Mouse (Mus musculus): Measurements from ENCODE around the gene Sectm1b.
"Not testable (repeated sequence)": the region's sequence is repeated elsewhere in the genome, so short reads cannot be mapped to it uniquely, and the experiment has no call there.

Gene Sectm1b

DNA sequence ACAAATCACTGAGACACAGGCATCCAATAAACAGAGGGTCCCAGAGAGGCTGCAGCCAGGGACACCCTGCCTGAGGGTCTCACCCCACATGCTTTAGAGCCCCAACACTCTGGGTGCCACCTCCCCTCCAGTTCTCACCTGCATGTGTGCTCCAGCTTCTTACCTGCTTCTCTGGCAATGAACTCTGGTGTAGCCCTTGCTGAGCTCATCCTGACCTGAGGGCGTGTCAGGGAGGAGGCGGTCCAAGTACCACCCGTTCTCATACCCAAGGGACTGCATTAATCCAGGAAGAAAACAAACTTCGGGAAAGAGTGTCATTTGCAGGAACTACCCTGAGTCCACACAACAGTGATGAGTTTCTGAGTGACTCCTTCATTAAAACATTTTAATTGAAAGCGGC lies at the start of gene Sectm1b:
Gene Sectm1b, minus strand, starts transcription at position 191 of the 400 bp plus-strand sequence.
- no peak for DNase-seq (ENCODE audit: low read depth)

DNA sequence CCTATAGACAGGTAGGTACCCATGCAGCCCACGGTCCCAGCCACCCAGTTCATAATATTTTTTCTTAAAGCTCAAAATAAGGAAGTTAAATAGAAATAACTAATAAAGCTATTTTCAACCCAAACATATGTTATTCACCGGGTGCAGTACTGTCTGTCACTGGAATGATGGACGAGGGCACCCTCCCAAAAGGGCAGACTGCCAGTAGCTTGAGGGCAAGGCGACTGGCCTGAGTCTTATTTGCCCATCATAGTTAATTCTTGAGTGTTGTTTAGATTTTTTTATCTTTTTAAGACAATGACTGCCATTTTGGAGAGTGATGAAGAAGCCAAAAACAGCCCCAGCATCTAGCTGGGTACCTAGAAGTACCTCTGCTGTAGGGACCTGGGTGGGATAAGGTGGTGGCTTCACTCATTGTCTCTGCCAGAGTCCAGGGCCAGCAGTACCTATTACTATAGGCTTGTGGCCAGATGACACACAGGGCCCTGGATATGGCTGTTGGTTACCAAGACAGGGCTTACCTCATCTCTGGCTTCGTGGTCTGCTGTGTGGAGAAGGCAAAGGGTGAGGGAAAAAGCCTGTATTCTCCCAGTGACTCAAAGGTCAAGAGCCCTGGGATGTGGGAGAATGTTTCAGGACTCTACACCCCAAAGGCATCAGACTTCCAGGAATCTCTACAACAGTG lies 48.9 kb upstream of the Sectm1b start:
- no peak for DNase-seq (ENCODE audit: low read depth)

DNA sequence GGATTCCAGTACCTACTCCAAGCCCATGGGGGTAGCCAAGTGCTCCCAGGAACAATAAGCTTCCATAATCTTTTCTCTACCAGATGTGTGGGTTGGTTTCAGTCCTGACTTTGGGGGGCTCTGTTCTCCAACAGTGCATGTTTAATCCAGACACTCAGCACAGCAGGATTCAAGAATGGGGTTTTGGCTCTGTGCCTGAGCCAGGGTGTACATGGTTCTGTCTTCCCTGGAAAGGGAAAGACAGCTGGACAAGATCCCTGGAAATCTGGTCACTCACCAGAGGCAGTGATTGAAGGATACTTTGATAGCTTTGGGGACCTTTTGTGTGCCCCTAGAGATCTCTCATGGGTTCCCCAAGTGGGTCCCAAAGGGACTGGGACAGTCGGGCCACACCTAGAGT lies 48.2 kb upstream of the Sectm1b start:
- no peak for DNase-seq (ENCODE audit: low read depth)

DNA sequence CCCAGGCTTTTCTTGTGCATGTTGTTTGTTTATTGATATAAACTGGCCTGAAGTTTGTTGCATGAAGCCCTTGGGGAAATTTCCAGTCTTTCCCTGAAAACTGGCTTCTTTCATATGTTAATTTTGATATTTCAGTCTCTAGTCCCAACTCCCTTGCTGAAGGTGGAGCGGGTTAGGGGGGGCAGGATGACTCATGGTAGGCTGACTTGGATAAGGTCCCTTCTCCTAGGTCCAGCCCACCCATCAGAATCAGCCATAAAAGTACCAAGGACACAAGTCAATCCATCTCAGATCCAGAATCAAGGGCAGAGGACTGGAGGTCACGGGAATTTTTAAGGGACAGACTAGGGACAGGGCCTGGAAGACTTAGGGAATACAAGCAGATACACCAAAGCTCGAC lies 47.7 kb upstream of the Sectm1b start:
- DNase-seq (ENCODE audit: low read depth): no peak

DNA sequence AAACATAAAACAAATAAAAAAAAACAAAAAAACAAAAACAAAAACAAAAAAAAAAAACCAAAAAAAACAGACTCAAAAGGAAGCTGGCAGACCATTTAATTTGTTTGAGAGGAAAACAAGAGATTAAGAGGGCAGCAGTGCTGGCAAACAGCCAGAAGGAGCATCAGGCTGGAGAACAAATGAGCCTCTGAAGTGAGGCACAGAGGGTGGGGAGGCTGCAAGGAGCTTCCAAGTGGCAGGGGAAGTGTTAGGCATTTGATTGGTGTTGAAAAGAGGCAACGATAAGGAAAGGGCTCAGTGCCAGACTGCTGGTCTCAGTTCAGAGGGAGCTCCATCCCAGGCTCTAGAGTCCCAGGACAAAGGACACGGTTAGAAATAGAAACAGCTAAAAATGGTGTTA lies 46.6 kb upstream of the Sectm1b start:
- no peak for DNase-seq (ENCODE audit: low read depth)

DNA sequence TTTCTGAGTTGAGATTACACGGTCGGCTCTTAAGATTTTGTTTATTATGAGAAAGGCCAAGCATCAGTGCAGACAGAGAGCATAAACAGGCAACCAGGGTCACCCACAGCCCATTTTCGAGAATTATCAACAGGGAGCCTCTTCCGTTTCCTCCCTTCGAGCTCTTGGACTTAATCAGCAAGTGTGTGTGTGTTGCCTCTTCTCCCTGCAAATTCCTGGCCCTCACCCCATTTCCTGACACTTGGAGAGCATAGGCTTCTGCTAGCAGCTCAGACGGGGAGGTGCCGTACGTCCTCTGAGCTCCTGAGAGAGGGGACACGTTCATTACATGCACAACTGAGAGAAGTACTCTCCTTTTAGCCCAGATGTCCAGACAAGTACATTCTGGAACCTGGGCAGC lies 44.7 kb upstream of the Sectm1b start:
- DNase-seq (ENCODE audit: low read depth): no peak

DNA sequence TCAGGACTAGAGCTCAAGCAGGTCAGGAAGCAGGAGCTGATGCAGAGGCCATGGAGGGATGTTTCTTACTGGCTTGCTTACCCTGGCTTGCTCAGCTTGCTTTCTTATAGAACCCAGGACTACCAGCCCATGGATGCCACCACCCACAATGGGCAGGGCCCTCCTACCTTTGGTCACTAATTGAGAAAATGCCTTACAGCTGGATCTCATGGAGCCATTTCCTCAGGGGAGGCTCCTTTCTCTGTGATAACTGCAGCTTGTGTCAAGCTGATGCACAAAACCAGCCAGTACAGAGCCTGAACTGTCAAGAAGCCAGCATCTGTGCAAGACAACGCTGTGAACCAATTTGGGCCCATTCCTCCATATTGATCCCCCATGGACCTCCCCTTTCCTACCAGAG lies 43.9 kb upstream of the Sectm1b start:
- not testable (repeated sequence) for DNase-seq (ENCODE audit: low read depth)

DNA sequence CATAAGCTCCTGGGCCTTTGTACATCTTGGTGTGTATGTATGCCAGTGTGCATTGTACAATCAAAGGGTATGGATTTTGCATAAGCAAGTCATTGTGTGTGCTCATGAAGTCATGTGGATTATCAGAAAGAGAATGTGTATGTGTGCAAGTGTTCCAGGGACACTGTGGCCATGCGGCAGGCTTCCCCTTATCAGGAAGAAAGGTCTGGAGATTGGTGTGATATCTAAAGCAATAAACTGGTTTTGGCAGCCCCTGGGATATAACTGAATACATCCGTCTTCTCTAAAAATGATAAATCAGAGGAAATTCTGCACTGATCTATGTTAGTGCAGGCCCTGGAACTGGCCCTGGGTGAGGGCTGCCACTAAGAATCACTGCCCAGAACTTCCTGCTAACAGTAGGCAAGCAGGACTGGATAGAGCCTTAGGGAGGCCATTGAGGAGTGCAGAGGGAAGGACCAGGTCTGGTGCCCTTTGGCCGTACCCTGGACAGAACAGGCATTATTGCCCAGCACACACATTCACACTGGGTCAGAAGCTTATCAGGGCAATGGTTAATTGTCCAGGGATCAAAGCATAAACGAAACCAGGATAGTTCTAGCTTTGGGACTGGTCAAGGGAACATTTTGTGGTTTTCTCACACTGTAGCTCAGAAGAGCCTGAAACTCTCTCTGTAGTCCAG lies 37.9 kb upstream of the Sectm1b start:
- DNase-seq (ENCODE audit: low read depth): no peak

DNA sequence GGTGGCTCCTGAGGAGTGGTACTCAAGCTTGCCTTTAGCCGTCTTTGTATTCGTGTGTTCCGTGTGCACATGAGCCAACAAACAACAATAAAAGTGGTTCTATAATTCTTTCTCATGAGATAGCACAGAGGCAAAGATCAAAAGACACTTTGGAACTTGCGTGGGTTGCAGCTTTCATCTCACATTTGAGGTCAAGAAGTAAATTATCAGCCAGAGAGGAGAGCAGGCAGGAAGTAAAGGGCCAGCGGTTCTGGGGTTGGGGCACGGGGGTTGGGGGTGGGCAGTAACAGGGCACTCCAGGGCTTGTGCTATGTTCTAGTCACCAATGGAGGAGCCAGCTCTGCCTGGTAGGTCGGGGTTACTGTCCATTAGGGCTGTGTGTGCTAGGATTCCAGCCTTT lies 37.3 kb upstream of the Sectm1b start:
- no peak for DNase-seq (ENCODE audit: low read depth)

DNA sequence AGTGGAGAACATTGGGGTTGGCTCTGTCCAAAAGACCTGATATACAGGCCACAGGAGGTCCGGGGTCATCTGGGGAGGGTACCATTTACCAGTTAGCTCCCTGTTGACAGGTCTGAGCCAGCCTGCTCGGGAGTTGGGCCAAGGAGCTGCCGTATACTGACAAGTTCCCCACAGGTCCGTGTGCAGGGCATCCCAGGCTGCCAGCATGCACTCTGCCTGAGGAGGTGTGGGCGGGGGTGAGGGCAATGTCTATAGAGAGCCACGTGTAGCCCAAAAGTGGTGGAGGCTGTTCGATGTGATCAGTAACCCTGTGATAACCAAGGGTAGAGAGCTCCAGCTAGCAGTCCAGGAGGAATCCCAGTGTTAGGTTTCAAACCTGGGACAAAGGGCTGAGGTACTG lies 36.4 kb upstream of the Sectm1b start:
- no peak for DNase-seq (ENCODE audit: low read depth)

DNA sequence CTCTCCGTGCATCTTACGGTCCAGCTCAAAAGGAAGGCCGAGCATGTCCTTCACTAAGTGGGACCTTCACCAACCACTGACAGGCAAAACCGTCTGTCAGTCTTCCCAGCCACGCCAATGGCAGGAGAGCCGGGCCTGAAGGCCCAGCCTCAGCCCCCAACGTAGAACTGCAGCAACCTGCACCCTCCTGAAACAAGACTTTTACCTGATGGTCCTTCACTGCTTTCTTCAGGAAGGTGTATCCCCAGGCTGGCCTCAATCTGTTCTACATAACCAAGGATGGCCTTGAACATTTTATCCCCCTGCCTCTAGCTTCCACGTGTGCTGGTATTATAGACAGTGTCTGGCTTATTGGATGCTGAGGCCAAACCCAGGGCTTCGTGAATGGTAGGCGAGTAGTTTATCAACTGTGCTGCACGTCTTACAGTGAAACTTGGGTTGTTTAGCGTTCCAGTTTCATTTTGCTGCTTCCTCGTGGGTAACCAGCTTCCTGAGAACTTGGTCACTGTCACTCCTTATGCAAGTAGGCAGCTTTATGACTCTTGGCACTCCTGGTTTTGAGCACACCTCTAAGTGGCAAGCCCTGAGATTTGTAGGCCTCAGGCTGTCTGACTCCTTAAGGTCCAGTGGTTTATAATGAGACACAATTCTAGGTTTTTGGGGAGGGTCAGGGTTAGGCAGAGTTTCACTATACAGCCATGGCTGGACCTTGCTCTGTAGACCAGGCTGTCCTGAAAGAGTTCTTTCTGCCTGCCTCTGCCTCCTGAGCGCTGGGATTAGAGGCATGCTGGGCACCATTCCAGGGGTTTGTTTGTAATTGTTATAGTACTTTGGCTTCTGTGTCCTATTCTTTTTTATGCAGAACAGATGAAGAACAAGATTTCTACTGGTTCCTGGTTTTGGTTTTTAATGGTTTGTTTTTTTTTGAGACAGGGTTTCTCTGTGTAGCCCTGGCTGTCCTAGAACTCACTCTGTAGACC lies 29.5 kb upstream of the Sectm1b start:
- no peak for DNase-seq (ENCODE audit: low read depth)

DNA sequence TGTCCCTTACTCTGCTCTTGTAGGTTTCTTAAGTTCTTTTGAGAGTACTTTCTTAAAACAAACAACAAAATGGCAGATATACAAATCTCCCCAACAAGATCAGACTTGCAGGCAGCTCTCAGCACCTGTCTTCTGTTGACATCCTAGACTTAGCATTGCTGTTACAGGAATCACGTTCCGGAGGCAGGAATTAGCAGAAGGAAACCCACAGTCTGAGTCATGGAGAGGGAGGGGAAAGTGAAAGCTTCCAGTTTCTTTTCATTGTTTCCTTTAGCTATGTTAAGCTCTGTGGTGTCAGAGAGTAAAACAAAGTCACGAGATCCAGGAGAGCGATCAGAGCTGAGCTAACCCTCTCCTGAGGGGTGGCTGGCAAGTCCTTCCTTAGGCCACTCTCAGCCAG lies 27.6 kb upstream of the Sectm1b start:
- DNase-seq (ENCODE audit: low read depth): no peak

DNA sequence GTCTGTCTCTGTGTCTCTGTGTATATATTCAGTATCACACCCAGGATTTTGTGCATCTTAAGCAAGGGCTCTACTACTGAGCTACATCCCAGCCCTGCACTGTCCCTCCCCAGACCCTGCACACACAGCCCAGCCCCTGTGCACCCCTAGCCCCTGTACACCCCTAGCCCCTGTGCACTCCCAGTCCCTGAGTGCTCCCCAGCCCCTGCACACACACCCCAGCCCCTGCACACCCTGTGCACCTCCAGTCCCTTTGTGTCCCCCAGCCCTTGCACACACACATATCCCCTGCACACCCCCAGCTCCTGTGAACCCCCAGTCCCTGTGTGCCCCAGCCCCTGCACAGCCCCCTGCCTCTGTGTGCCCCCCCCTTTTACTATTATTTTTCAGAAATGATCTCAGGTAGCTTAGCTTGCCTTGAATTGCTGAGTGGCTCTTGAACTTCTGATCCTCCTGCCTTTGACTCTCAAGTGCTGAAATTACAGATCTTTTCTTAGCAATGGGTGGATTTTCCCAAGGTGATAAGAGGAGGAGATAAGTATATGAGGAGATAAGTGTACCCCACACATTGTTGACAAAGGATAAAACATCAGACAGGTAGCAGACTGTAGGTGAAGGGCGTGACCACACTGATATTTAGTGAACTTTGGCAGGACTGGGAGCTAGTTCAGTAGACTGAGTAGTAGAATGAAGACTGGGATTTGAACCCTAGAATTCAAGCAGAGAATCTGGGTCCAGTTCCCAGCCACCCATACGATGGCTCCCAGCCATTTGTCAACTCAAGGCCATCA lies 26.6 kb upstream of the Sectm1b start:
- no peak for DNase-seq (ENCODE audit: low read depth)

DNA sequence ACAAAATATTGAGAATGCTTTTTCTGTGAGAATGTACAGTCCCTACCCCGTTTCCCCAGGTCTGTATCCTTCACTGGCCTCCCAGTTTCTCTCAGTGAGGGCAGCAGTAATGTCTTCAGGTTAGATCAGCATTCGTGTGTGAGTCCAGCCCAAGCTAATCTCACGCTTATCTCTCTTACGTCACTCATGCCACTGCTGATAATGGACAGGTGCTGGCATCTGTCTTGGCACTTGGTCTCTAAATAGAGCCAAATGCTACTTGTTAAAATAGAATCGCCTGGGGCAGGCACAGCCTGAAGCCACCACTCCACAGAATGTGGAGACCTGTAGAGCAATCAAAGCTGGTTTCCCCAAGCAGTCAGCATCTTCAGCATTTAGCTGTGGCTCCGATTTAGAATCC lies 25.6 kb upstream of the Sectm1b start:
- no peak for DNase-seq (ENCODE audit: low read depth)

DNA sequence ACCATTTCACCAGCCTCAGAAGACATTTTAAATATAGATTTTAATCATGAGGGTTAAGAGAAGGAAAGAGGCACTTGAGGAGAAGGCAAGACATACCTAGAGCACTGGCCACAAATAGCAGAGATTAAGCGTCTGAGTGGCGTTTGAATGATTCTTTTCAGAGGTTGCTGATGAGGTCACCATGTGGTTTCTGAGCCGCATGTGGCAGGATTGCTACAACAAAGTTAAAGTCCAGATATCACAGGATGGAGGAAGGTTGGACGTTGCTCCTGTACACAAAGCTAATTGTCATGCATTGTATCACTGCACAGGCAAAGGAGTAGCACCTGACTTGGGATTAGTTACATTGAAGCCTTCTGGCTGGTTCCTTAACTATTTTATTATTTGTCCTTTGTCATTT lies 22.9 kb upstream of the Sectm1b start:
- DNase-seq (ENCODE audit: low read depth): no peak

DNA sequence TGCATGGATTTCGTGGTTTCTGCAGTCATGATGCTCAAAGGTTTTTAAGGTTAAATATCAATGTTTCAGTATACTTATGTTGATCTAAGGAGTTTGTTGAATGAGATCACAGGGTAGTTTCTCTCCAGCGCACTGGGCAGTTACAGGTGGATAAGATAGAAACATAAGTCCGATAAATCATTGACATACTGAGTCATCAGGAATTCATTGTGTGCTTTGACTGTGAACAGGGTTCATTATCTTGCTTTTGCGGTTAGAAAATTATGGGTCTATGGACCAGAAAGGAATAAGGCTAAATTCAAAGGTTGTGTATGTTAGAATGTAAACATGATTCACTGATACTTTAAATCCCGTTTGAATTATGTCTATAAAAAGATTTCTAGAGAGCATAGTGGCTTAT lies 21.8 kb upstream of the Sectm1b start:
- no peak for DNase-seq (ENCODE audit: low read depth)

DNA sequence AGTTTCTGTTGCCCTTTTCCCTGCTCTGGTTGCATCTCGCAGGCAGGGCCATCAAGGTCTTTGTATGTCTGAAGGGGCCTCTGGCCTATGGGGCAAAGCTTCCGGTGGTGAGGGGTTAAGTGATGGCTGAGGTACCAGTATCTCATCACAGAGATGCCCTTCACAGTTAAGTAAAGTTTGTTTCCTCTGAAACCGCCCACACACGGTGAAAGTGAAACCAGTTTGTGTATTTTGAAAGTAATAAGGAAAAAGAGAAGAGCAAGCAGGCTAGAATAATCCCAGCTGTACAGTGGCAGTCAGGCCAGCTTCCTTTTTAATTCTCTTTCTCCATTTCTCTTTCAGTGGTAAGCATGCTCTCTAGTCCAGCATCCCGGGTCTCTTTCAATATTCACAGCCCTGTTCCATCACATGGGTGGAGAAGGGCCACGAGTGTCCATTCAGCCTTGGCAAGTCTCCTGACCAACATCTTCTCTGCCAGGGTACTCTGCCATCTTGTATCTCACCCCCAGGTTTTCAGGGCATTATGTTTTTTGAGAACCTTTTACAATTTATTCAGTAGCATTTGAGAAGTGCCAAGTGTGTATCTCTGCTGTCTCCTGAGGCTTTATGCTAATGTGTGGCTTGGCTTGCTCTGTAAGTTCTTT lies 19.6 kb upstream of the Sectm1b start:
- peak; percentile 78 for DNase-seq (ENCODE audit: low read depth)

DNA sequence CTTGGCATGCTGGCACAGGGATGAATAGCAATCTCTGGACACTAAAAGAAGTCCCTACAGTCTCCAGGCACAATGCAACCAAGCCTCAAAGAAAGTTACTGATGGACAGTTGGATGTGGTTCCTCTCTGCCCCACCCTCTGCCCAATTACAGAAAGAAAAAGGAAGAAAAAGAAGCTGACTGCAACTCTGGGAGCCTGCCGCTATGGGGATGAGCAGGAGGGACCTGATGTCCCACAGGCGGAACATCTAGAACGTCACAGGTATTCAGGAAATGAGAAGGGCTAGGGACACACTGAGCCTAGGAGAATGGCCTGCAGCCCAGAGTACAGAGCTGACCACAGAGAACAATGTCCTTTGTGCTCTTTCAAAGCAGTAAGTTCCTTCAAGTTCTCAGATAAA lies 18.9 kb upstream of the Sectm1b start:
- no peak for DNase-seq (ENCODE audit: low read depth)

DNA sequence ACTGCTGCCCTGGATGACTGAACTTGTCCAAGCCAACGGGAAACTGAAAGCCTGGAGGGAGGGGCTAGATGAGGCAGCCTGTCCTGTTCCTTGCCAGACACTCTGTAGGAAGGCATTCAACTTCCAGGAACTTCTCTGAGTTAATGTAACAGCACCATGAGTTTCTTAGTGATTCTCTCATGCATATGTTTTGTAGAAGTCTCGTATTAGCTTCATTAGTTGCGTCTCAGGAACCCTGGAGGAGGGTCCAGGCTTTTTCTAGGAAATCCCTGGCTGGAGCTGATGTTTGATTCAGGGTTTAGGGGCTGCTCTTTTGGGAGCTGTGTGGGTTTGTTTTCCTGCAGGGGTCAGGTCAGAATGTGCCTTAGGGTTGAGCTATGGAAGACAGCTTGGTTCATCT lies 17.8 kb upstream of the Sectm1b start, which contains the start of gene Sectm1a:
Gene Sectm1a, minus strand, starts transcription at position 101 of the 400 bp plus-strand sequence.
- no peak for DNase-seq (ENCODE audit: low read depth)

DNA sequence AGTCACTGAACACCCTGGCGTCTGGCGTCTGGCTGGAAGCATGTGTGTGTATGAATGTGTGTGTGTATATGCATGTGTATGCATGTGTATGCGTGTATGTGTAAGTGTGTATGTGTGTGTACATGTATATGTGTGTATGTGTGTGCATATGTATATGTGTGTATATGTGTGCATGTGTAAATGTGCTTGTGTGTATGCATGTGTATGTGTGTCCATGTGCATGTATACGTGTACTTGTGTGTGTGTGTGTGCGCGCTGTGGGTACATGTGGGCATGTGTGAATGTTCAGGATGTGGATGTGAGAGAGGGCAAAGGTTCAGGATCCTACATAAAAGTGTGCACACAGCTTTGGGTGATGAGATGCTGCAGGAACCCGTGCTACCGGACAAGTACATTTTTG lies 17.0 kb upstream of the Sectm1b start:
- DNase-seq (ENCODE audit: low read depth): no peak

DNA sequence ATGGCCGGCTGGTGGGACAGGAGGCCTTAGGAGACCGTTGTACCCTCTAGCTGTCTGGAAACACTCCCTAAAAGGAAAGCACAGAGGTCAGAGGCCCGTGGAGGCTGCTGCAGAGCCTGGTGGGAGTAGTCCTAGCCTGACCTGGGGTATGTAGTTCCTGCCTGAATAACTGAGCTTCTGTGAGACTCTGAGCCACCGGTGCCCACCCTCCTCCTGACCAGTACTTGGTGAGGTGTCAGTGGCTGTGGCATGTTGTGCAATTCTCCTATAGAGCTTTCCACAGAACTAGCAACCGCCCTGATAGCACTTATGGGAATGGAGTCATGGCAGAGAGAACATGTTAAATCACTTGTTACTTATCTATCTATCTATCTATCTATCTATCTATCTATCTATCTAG lies 12.3 kb upstream of the Sectm1b start:
- no peak for DNase-seq (ENCODE audit: low read depth)

All from naive thymus-derived CD4-positive, alpha-beta T cell, adult 2 months (primary cell).